Mouse (Mus musculus): Measurements from ENCODE around the gene Clcf1. TPM values are rescaled to one million over a fixed set of nuclear protein-coding genes. Genes with fewer than 3 reads are reported as not detected.

The Clcf1 gene
- polyA plus RNA-seq, 1 experiment = not detected

- Histone ChIP-seq H3K27ac (ENCODE audit: insufficient read depth, low read depth, low read length) (peak within 1 kb of the TSS; percentile 52; the same call in 1 of the 2 replicates), H3K4me3 (ENCODE audit: insufficient read depth, low read depth, low read length) (peak within 1 kb of the TSS; percentile 62), H3K4me1 (ENCODE audit: control insufficient read depth, insufficient read depth, low read length) (peaks cover 22% of the 10 kb centered on the region)
- under 1% methylated on average over 34 of the region's 34 CpGs for WGBS
- peak; percentile 80 for TF ChIP-seq POLR2A (IDR thresholded peaks at IDR 0.05; ENCODE audit: insufficient read depth, low read depth, low read length)
- no peak for TF ChIP-seq CTCF (IDR thresholded peaks at IDR 0.05; ENCODE audit: insufficient read depth, low read depth, low read length)
Measured at GRCm38 (mm10) chr19:4201291-4201909, 12.6 kb upstream of the Clcf1 start, which contains the start of gene Rad9a. Gene Rad9a (minus strand): TSS chr19:4201662.

- WGBS = 27% methylated on average over 7 of the region's 7 CpGs
- TF ChIP-seq POLR2A (IDR thresholded peaks at IDR 0.05; ENCODE audit: insufficient read depth, low read depth, low read length) (no peak), CTCF (IDR thresholded peaks at IDR 0.05; ENCODE audit: insufficient read depth, low read depth, low read length) (no peak)
- Histone ChIP-seq H3K4me3 (ENCODE audit: insufficient read depth, low read depth, low read length) (peak overlapping the region; percentile 62), H3K27ac (ENCODE audit: insufficient read depth, low read depth, low read length) (no peak overlapping the region), H3K4me1 (ENCODE audit: control insufficient read depth, insufficient read depth, low read length) (peaks cover 22% of the 10 kb centered on the region)
Measured at GRCm38 (mm10) chr19:4202149-4202548, 11.9 kb upstream of the Clcf1 start.

GRCm38 (mm10) chr19:4203148-4203547 lies 10.9 kb upstream of the Clcf1 start:
- H3K4me3 ChIP-seq (ENCODE audit: insufficient read depth, low read depth, low read length) = no peak overlapping the region
- no peak for TF ChIP-seq POLR2A (IDR thresholded peaks at IDR 0.05; ENCODE audit: insufficient read depth, low read depth, low read length)
- TF ChIP-seq CTCF (IDR thresholded peaks at IDR 0.05; ENCODE audit: insufficient read depth, low read depth, low read length) = no peak
- H3K27ac ChIP-seq (ENCODE audit: insufficient read depth, low read depth, low read length) = no peak overlapping the region
- peaks cover 22% of the 10 kb centered on the region for H3K4me1 ChIP-seq (ENCODE audit: control insufficient read depth, insufficient read depth, low read length)
- 61% methylated on average over 3 of the region's 3 CpGs for WGBS

- Histone ChIP-seq H3K4me1 (ENCODE audit: control insufficient read depth, insufficient read depth, low read length) (peaks cover 22% of the 10 kb centered on the region), H3K27ac (ENCODE audit: insufficient read depth, low read depth, low read length) (no peak overlapping the region), H3K4me3 (ENCODE audit: insufficient read depth, low read depth, low read length) (no peak overlapping the region)
- no peak for TF ChIP-seq CTCF (IDR thresholded peaks at IDR 0.05; ENCODE audit: insufficient read depth, low read depth, low read length)
- TF ChIP-seq POLR2A (IDR thresholded peaks at IDR 0.05; ENCODE audit: insufficient read depth, low read depth, low read length) = no peak
- WGBS = 54% methylated on average over 13 of the region's 13 CpGs
Measured at GRCm38 (mm10) chr19:4203604-4204326, 10.3 kb upstream of the Clcf1 start.

GRCm38 (mm10) chr19:4204889-4205288 lies 9.1 kb upstream of the Clcf1 start:
- peaks cover 22% of the 10 kb centered on the region for H3K4me1 ChIP-seq (ENCODE audit: control insufficient read depth, insufficient read depth, low read length)
- H3K4me3 ChIP-seq (ENCODE audit: insufficient read depth, low read depth, low read length) = no peak overlapping the region
- no peak overlapping the region for H3K27ac ChIP-seq (ENCODE audit: insufficient read depth, low read depth, low read length)
- WGBS = 54% methylated on average over 4 of the region's 4 CpGs
- TF ChIP-seq POLR2A (IDR thresholded peaks at IDR 0.05; ENCODE audit: insufficient read depth, low read depth, low read length) (no peak), CTCF (IDR thresholded peaks at IDR 0.05; ENCODE audit: insufficient read depth, low read depth, low read length) (no peak)

- WGBS = 0% methylated on average over 2 of the region's 2 CpGs
- TF ChIP-seq POLR2A (IDR thresholded peaks at IDR 0.05; ENCODE audit: insufficient read depth, low read depth, low read length) (no peak), CTCF (IDR thresholded peaks at IDR 0.05; ENCODE audit: insufficient read depth, low read depth, low read length) (peak; percentile 89)
- Histone ChIP-seq H3K27ac (ENCODE audit: insufficient read depth, low read depth, low read length) (no peak overlapping the region), H3K4me3 (ENCODE audit: insufficient read depth, low read depth, low read length) (no peak overlapping the region), H3K4me1 (ENCODE audit: control insufficient read depth, insufficient read depth, low read length) (peaks cover 9% of the 10 kb centered on the region)
Measured at GRCm38 (mm10) chr19:4206971-4207370, 7.1 kb upstream of the Clcf1 start.

GRCm38 (mm10) chr19:4208563-4208962 lies 5.5 kb upstream of the Clcf1 start:
- Histone ChIP-seq H3K4me3 (ENCODE audit: insufficient read depth, low read depth, low read length) (no peak overlapping the region), H3K4me1 (ENCODE audit: control insufficient read depth, insufficient read depth, low read length) (peaks cover 8% of the 10 kb centered on the region), H3K27ac (ENCODE audit: insufficient read depth, low read depth, low read length) (no peak overlapping the region)
- TF ChIP-seq POLR2A (IDR thresholded peaks at IDR 0.05; ENCODE audit: insufficient read depth, low read depth, low read length) (no peak), CTCF (IDR thresholded peaks at IDR 0.05; ENCODE audit: insufficient read depth, low read depth, low read length) (no peak)
- WGBS = 83% methylated on average over 5 of the region's 5 CpGs

- no peak overlapping the region for H3K27ac ChIP-seq (ENCODE audit: insufficient read depth, low read depth, low read length)
- TF ChIP-seq POLR2A (IDR thresholded peaks at IDR 0.05; ENCODE audit: insufficient read depth, low read depth, low read length) (no peak), CTCF (IDR thresholded peaks at IDR 0.05; ENCODE audit: insufficient read depth, low read depth, low read length) (no peak)
- WGBS = 70% methylated on average over 4 of the region's 4 CpGs
- H3K4me3 ChIP-seq (ENCODE audit: insufficient read depth, low read depth, low read length) = no peak overlapping the region
- peaks cover 28% of the 10 kb centered on the region for H3K4me1 ChIP-seq (ENCODE audit: control insufficient read depth, insufficient read depth, low read length)
Measured at GRCm38 (mm10) chr19:4211891-4212588, 2.0 kb upstream of the Clcf1 start.

- Histone ChIP-seq H3K4me3 (ENCODE audit: insufficient read depth, low read depth, low read length) (no peak overlapping the region), H3K27ac (ENCODE audit: insufficient read depth, low read depth, low read length) (no peak overlapping the region), H3K4me1 (ENCODE audit: control insufficient read depth, insufficient read depth, low read length) (peaks cover 28% of the 10 kb centered on the region)
- TF ChIP-seq CTCF (IDR thresholded peaks at IDR 0.05; ENCODE audit: insufficient read depth, low read depth, low read length) (no peak), POLR2A (IDR thresholded peaks at IDR 0.05; ENCODE audit: insufficient read depth, low read depth, low read length) (no peak)
- WGBS = 32% methylated on average over 9 of the region's 9 CpGs
Measured at GRCm38 (mm10) chr19:4213524-4213974, 489 bp upstream of the Clcf1 start.
